Mouse (Mus musculus): ENCODE results near the gene Esr2. TPM values are rescaled to one million over a fixed set of nuclear protein-coding genes. Genes with fewer than 3 reads are reported as not detected.
"Not testable (repeated sequence)": the region's sequence is repeated elsewhere in the genome, so short reads cannot be mapped to it uniquely, and the experiment has no call there.

The Esr2 gene
- polyA plus RNA-seq (2015; fragmentation: Nextera tagmentation; extraction: Ambion mirVana), result 0.10 and 0.27 TPM in 2 replicates

DNA sequence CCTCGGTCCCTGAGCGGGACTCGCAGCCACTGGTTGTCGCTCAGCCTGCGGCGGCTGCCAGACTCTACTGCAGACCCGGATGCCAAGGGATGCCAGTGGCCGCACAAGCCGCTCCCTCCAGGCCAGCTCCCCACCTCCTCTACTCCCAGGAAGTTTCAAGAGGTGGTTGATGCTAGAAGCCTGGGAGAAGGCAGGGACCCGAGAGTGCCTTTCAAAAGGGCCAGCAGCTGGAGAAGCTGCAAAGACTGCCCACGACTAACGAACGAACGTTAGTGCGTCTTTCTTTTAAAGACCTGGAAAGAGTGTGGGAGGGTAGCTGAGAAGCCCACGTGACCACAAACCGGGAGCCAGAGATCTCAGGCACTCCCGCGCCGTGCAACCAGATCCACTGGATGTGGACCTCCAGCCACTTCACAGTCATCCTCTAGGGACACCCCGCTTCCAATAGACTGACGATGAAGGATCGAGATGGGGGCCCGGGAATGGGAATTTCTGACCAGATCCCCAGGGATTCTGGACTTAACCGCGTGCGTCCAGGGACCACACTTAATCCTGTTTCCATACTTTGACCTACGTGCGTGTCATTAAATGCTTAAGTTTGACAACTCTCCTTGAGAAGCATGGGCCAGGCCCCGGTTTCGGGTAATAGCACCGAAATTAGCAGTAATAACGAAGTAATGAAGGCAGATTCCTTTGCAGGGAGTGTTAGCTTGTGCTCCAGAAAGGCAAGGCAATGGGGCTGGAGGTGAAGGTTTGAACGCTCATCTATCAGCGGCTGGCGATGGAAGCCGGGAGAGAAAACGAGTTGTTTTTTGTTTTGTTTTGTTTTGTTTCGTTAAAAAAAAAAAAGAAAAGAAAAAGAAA lies at the start of gene Esr2:
Esr2 (minus strand) TSS at position 260 of the 864 bp plus-strand sequence.
- Histone ChIP-seq H3K9me3 (no peaks in the 10 kb centered on the region), H3K4me3 (peak within 1 kb of the TSS; percentile 43), H3K27ac (replicated peaks) (no peak within 1 kb of the TSS), H3K4me2 (peak within 1 kb of the TSS; percentile 97), H3K36me3 (no peaks in the 10 kb centered on the region), H3K9ac (peak within 1 kb of the TSS; percentile 65), H3K27me3 (peaks cover 20% of the 10 kb centered on the region), H3K4me1 (replicated peaks) (peaks cover 9% of the 10 kb centered on the region)
- under 1% methylated on average over 39 of the region's 39 CpGs for WGBS
- ATAC-seq (ENCODE audit: low read depth), result peak; percentile 82

DNA sequence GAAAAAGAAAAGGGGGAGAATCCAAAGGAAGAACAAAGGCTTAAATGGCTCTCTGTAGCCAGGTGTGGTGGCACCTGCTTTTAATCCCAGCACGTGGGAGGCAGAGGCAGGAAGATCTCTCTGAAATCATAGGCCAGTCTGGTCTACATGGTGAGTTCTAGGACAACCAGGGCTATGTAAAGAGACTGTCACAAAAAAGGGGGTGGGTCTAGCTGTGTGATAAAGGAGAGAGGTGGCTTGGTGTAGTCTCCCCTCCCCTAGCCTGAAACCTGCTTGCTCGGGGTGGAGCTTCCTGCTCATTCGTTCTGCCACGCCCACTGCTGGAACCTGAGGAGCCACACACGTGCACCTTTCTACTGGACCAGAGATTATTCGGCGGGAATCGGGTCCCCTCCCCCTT lies 45.0 kb upstream of the Esr2 start:
- H3K4me1 ChIP-seq (replicated peaks); H3K9me3 ChIP-seq; H3K4me2 ChIP-seq; ATAC-seq (ENCODE audit: low read depth); H3K36me3 ChIP-seq; H3K4me3 ChIP-seq; H3K27ac ChIP-seq (replicated peaks); H3K9ac ChIP-seq; H3K27me3 ChIP-seq: not testable (repeated sequence)
- 75% methylated on average over 4 of the region's 8 CpGs for WGBS

DNA sequence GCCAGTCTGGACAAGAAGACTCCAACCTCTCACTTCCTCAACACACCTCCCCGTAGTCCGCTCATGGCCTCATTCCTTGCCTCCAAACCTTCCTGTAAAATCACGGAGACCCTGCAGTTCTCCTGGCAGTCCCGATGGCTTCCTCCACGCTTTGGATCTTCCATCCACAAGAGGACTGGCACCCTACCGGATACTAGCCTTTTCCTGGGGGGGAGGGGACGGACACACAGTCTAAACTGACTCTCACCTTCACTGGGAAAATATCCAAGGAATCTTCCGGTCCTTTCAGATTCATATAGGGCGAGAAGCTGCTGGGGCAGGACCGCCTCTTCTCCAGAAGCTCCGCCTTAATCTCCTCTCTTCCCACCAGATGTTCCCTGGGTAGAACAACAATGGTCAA lies 39.7 kb upstream of the Esr2 start:
- H3K9me3 ChIP-seq, result no peaks in the 10 kb centered on the region

DNA sequence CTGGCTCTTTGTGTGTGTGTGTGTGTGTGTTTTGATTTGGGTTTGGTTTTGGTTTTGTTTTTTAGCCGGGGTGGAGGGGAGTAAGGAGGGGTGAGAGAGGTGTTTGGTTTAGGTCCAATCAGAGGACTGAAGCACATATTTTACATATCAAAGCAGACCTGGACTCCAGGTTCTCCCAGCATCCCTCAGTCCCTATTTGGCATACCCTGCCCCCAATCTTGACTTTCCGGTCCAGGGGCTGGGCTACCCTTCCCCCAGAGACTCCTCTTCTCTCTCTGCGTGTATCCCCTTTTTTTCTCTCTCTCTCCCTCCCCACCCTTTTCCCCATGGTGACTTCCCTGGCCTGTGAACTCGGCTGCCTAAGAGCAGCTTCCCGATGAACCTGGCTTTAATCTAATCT lies 38.1 kb upstream of the Esr2 start:
- H3K36me3 ChIP-seq, result no peaks in the 10 kb centered on the region
- H3K27me3 ChIP-seq, result no peaks in the 10 kb centered on the region
- no peak overlapping the region for H3K4me2 ChIP-seq
- WGBS, result 28% methylated on average over 5 of the region's 5 CpGs
- no peak overlapping the region for H3K4me3 ChIP-seq
- no peak overlapping the region for H3K9ac ChIP-seq
- H3K27ac ChIP-seq (replicated peaks), result no peak overlapping the region
- no peaks in the 10 kb centered on the region for H3K4me1 ChIP-seq (replicated peaks)
- no peak for ATAC-seq (ENCODE audit: low read depth)
- H3K9me3 ChIP-seq, result no peaks in the 10 kb centered on the region

More for the DNA sequence above, 39.7 kb upstream of the Esr2 start:
- no peaks in the 10 kb centered on the region for H3K4me1 ChIP-seq (replicated peaks)
- no peaks in the 10 kb centered on the region for H3K27me3 ChIP-seq
- H3K4me2 ChIP-seq, result no peak overlapping the region
- no peak overlapping the region for H3K27ac ChIP-seq (replicated peaks)
- H3K9ac ChIP-seq, result no peak overlapping the region
- H3K36me3 ChIP-seq, result no peaks in the 10 kb centered on the region
- no peak for ATAC-seq (ENCODE audit: low read depth)
- H3K4me3 ChIP-seq, result no peak overlapping the region
- 77% methylated on average over 11 of the region's 11 CpGs for WGBS

DNA sequence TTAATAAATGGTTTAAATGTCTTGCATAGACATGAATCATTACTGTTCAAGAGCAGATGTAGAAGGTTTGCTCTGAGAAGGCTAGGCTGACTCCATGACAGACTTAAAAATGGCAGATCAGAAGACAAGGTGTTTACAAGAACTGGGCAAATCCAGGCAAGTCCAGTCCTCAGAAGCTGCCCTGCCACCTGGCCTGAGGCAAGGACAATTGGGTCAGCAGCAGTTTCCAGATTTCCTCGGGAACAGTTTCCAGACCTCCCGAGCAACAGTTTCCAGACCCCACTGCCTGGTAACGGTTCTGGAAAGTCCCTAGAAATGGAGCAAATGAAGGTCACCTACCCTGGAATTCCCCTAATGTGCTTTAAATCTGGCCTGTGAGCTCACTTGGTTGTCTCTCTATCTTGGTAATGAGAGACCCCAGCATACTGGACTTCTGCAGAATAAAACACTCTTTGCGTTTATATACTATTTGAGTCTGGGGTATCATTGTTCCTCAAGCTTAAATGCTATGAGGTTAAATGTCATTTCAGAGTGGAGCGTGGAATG lies 32.4 kb upstream of the Esr2 start:
- H3K9me3 ChIP-seq, result no peaks in the 10 kb centered on the region
- H3K27me3 ChIP-seq, result no peaks in the 10 kb centered on the region
- no peak overlapping the region for H3K27ac ChIP-seq (replicated peaks)
- no peak overlapping the region for H3K9ac ChIP-seq
- H3K36me3 ChIP-seq, result no peaks in the 10 kb centered on the region
- WGBS, result 92% methylated on average over 5 of the region's 5 CpGs
- no peak for ATAC-seq (ENCODE audit: low read depth)
- no peaks in the 10 kb centered on the region for H3K4me1 ChIP-seq (replicated peaks)
- no peak overlapping the region for H3K4me3 ChIP-seq
- no peak overlapping the region for H3K4me2 ChIP-seq

DNA sequence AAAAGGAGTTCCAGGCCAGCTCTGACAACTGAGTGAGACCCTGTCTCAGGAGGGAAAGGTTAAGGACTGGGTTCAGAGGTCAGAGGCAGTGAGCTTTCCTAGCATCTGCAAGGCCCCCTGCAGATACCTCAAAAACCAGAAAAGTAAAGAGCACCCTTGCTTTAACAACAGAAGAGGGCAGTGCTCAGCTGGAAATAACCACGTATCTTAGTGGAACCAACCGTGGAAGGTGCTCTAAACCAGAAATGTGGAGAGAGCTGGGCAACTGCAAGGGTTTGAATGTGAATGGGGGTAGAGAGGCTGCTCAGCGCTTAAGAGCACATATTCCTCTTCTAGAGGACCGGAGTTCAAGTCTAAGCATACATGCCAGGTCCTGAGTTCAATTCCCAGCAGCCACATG lies 23.3 kb upstream of the Esr2 start:
- Histone ChIP-seq H3K36me3 (no peaks in the 10 kb centered on the region), H3K4me3 (no peak overlapping the region), H3K4me2 (no peak overlapping the region), H3K4me1 (replicated peaks) (peaks cover 14% of the 10 kb centered on the region), H3K9ac (no peak overlapping the region), H3K27me3 (peaks cover 4% of the 10 kb centered on the region; the same call in 1 of the 2 replicates), H3K27ac (replicated peaks) (no peak overlapping the region), H3K9me3 (no peaks in the 10 kb centered on the region)
- 71% methylated on average over 4 of the region's 4 CpGs for WGBS
- no peak for ATAC-seq (ENCODE audit: low read depth)

DNA sequence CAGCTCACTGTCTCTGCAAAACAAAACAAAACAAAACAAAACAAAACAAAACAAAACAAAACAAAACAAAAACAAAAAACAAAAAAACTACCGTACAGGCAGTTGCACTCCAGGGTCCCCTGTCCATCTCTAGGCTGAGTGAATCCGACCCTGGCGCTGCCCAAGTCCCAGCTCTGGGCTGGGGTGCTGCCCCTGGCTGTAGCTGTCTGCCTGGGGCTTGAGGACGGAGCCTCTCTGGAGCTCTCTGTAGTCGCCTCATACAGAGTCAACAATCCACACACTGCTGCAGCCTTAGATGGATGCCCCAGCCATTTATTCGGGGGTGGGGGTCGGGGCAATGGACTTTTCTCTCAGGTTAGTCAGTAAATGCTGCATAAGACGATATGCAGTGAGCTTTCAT lies 20.0 kb upstream of the Esr2 start:
- no peak overlapping the region for H3K27ac ChIP-seq (replicated peaks)
- no peaks in the 10 kb centered on the region for H3K36me3 ChIP-seq
- H3K9me3 ChIP-seq, result no peaks in the 10 kb centered on the region
- WGBS, result 45% methylated on average over 8 of the region's 8 CpGs
- peaks cover 14% of the 10 kb centered on the region for H3K4me1 ChIP-seq (replicated peaks)
- peak overlapping the region; percentile 35 for H3K4me3 ChIP-seq
- peak overlapping the region; percentile 80 for H3K4me2 ChIP-seq
- peak overlapping the region; percentile 51; the same call in 1 of the 2 replicates for H3K9ac ChIP-seq
- peak; percentile 60; the same call in 1 of the 2 replicates for ATAC-seq (ENCODE audit: low read depth)
- peaks cover 8% of the 10 kb centered on the region for H3K27me3 ChIP-seq

DNA sequence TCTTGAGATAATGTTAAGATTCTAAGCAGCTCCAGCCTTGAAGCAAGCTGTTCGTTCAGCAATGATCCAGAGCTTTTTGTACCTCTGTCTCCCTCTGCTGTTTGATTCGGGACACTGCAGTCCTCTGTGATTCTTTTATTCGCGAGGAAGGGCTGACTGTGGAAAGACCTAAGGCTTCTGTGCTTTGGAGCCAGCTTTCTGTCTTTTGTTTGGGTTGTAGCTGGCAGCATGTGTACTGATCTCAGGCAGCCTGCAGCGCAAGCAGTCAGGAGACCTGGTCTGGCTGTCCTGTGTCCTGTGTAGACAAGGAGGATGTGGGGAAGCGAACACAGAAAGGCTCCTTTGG lies 19.6 kb upstream of the Esr2 start:
- Histone ChIP-seq H3K9ac (peak overlapping the region; percentile 51), H3K36me3 (no peaks in the 10 kb centered on the region), H3K9me3 (no peaks in the 10 kb centered on the region), H3K4me2 (peak overlapping the region; percentile 80), H3K4me1 (replicated peaks) (peaks cover 14% of the 10 kb centered on the region), H3K27ac (replicated peaks) (no peak overlapping the region), H3K4me3 (peak overlapping the region; percentile 35), H3K27me3 (peaks cover 8% of the 10 kb centered on the region)
- ATAC-seq (ENCODE audit: low read depth), result peak; percentile 71
- 10% methylated on average over 6 of the region's 6 CpGs for WGBS

GRCm38 (mm10) chr12:76195912-76196708 lies 19.1 kb upstream of the Esr2 start:
- H3K36me3 ChIP-seq, result no peaks in the 10 kb centered on the region
- peaks cover 14% of the 10 kb centered on the region for H3K4me1 ChIP-seq (replicated peaks)
- peak; percentile 83 for ATAC-seq (ENCODE audit: low read depth)
- peaks cover 8% of the 10 kb centered on the region for H3K27me3 ChIP-seq
- H3K9me3 ChIP-seq, result no peaks in the 10 kb centered on the region
- under 1% methylated on average over 22 of the region's 22 CpGs for WGBS
- H3K4me2 ChIP-seq, result peak overlapping the region; percentile 80
- H3K9ac ChIP-seq, result peak overlapping the region; percentile 51
- H3K27ac ChIP-seq (replicated peaks), result no peak overlapping the region
- H3K4me3 ChIP-seq, result peak overlapping the region; percentile 35

- 80% methylated on average over 3 of the region's 3 CpGs for WGBS
- no peak overlapping the region for H3K9ac ChIP-seq
- ATAC-seq (ENCODE audit: low read depth), result no peak
- peaks cover 8% of the 10 kb centered on the region for H3K27me3 ChIP-seq
- H3K4me1 ChIP-seq (replicated peaks), result peaks cover 14% of the 10 kb centered on the region
- no peaks in the 10 kb centered on the region for H3K9me3 ChIP-seq
- H3K4me2 ChIP-seq, result no peak overlapping the region
- no peak overlapping the region for H3K27ac ChIP-seq (replicated peaks)
- H3K36me3 ChIP-seq, result no peaks in the 10 kb centered on the region
- H3K4me3 ChIP-seq, result no peak overlapping the region
These were observed 17.5 kb upstream of the Esr2 start for GRCm38 (mm10) chr12:76194526-76194925.

DNA sequence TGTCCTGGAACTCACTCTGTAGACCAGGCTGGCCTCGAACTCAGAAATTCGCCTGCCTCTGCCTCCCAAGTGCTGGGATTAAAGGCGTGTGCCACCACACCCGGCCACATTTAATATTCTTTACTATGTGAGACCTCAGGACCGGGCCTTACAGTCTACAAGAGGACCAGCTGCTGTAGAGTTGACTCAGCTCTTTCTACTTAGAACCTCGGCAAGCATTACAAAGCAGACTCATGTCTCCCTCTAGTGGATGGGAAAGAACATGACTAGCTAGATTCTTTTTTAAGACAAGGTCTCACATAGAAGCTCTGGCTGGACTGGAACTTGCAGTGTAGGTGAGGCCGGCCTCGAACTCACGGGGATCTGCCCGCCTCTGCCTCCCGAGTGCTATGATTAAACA lies 13.9 kb upstream of the Esr2 start:
- H3K36me3 ChIP-seq, result no peaks in the 10 kb centered on the region
- H3K27me3 ChIP-seq, result peaks cover 8% of the 10 kb centered on the region
- no peak overlapping the region for H3K9ac ChIP-seq
- H3K4me2 ChIP-seq, result no peak overlapping the region
- ATAC-seq (ENCODE audit: low read depth), result no peak
- no peaks in the 10 kb centered on the region for H3K9me3 ChIP-seq
- no peak overlapping the region for H3K4me3 ChIP-seq
- 50% methylated on average over 11 of the region's 11 CpGs for WGBS
- 0 out of 2 replicates have a peak, but pooled peaks cover 3% of the 10 kb centered on the region for H3K4me1 ChIP-seq (replicated peaks)
- no peak overlapping the region for H3K27ac ChIP-seq (replicated peaks)

- no peaks in the 10 kb centered on the region for H3K4me1 ChIP-seq (replicated peaks)
- WGBS, result 51% methylated on average over 8 of the region's 8 CpGs
- no peak for ATAC-seq (ENCODE audit: low read depth)
- no peak overlapping the region for H3K4me3 ChIP-seq
- no peak overlapping the region for H3K4me2 ChIP-seq
- H3K36me3 ChIP-seq, result no peaks in the 10 kb centered on the region
- no peaks in the 10 kb centered on the region for H3K9me3 ChIP-seq
- no peak overlapping the region for H3K9ac ChIP-seq
- H3K27me3 ChIP-seq, result no peaks in the 10 kb centered on the region
- H3K27ac ChIP-seq (replicated peaks), result no peak overlapping the region
These were observed 10.8 kb upstream of the Esr2 start for GRCm38 (mm10) chr12:76187849-76188248.
